Mouse (Mus musculus) kidney, postnatal 14 days (tissue): ENCODE results near the gene Perm1.

Experiments used
- DNase-seq: peaks from one replicate; pipeline ENCODE4 v3.0.0; 2022; ENCODE audit warnings: mixed read lengths

Gene Perm1

DNA sequence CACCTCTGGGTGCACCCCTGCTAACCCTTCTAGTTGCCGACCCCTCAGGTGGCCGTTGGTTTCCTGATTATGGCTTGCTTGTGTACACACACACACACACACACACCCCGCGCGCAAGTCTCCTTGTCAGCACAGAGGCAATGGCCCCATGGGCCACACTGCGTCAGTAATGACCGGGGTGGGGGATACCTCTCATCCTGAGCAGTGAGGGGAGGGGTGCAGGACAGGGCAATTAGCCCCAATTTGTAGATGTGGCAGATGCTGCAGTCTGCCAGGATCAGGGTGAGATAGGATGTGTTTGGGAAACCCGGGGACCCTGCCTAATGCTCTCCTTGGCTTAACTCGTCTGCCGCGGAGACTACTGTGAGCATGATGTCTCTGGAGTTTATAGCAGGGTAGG is 33.9 kb downstream of the Perm1 start:
- DNase-seq, result no peak

- no peak for DNase-seq
These were observed 35.4 kb downstream of the Perm1 start for GRCm38 (mm10) chr4:156251081-156251480.

DNA sequence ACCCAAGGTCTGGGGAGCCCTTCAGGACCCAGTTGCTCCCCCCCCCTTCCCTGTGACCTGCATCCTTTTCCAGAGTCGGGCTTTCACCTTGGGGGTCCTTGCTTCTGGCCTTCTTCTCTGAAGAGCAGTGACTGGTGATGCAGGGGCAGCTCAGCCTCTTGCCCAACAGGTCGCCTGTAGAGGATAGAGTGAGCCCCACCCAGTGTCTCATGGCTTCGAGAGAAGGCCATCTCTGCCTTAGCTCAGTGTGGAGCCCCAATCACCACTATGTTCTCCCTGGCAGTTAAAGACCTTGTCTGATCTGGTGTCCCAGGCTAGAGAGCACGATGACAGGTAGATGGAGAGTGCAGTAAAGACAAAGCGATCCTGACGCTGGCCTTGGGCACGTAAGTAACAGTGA is 36.5 kb downstream of the Perm1 start:
- no peak for DNase-seq

- DNase-seq, result no peak
These were observed 37.0 kb downstream of the Perm1 start for GRCm38 (mm10) chr4:156252619-156253018.

GRCm38 (mm10) chr4:156253043-156253442 is 37.4 kb downstream of the Perm1 start:
- DNase-seq, result no peak

DNA sequence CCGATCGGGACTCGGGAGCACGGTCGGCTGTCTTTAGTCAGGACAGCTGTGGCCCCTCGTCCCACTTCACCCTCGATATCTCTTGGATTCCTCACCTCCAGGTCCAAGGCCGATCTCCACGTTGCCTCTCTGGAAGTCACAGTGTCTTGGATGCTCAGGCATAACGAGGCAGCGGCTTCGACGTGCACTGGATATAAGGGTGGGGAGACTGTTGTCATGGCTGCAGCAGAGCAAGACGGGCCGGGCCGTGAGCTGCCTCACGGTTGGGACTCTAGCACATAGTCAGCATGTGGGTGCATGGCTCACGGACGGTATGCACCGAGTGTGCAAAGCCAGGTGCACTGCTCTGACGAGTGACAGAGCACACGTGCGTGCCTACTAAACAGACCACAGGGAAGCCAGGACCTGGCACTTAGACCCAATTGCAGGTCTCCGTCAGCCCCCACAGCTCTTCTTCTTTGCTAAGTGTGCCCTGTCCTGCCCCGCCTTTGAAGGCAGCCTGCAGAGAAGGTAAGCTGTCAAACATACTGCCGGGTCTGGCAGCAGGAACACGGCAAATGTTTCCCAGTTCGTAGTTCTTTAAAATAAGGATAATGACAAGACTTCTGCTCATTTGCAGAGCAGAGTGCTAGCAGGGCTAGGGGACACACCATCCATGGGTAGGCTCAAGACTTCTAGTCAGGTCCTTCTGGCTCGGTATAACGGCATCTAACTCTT is 38.9 kb downstream of the Perm1 start:
- DNase-seq, result no peak

DNA sequence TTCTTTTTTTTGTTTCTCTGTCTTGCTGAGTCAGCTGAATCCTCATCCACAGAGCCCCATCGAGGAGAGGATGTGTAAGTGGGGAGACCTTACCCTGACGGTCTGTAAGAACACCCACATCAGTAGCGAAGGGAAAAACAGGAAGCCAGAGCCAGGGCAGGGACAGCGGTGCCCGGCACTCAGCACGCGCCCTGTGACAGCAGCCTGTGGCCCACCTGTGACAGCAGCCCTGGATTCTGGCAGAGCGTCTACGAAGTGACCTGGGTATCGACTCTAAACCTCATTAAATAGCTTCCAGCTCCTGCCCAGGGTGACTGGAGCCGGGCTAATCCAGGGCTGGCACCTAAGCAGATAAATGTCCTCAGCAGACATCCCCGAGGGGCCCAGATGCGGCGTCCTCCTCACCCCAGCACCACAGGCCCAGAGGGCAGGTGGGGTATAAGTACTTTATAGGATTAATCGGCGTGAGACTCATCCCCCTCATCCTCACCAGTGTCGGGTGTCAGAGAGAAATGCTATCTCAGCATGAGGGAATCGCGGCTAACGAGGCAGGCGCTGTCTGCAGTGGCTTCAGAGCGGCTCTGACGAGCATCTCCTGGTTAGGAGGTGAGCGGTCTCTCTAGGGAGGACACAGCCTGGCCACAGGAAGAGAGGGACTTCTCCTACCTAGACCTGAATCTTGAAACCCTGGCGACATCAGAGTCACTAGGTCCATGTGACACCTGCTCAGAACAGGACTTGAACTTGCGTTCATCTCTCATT is 39.6 kb downstream of the Perm1 start, which contains the start of gene Samd11:
Gene Samd11, minus strand, starts transcription at position 580 of the 762 bp plus-strand sequence.
- DNase-seq, result no peak
